Mouse (Mus musculus): Measurements from ENCODE around the gene Pml. TPM values are rescaled to one million over a fixed set of nuclear protein-coding genes. Genes with fewer than 3 reads are reported as not detected.
"Not testable (repeated sequence)": the region's sequence is repeated elsewhere in the genome, so short reads cannot be mapped to it uniquely, and the experiment has no call there.

Pml gene
- total RNA-seq (2022) = 10 to 100 TPM; 23.4 to 45.6 (median 31.8) TPM

DNA sequence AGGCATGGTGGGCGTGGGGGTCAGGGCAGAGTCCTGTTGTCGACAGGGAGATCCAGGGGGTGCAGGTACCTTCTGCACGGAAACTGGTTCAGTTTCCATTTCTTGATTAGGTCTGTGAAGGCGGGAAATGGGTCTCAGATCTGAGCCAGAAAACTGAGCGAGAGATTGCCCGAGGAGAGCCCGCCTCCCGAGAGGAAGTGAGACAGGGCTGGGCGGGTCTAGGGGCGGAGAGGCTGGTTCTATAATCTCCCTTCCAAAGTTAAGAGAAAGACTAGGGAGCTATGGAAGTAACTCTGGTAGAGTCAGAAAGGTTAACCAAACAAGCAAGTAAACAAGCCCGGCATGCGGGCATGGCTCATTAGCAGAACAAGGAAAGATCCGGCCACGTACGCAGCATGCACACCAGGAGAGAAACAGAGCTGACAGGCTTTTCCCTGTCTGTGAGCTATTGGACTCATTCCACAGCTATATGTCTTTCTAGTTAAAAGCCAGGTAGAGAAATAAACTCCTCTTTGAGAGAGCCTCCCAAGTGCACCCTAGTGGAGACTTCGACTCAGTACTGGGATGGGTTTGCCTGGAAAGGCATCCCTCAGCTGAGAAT, at the start of gene Pml:
Gene Pml (minus strand): TSS at position 195 of the 601 bp plus-strand sequence.
- peak; percentile 76 for DNase-seq

DNA sequence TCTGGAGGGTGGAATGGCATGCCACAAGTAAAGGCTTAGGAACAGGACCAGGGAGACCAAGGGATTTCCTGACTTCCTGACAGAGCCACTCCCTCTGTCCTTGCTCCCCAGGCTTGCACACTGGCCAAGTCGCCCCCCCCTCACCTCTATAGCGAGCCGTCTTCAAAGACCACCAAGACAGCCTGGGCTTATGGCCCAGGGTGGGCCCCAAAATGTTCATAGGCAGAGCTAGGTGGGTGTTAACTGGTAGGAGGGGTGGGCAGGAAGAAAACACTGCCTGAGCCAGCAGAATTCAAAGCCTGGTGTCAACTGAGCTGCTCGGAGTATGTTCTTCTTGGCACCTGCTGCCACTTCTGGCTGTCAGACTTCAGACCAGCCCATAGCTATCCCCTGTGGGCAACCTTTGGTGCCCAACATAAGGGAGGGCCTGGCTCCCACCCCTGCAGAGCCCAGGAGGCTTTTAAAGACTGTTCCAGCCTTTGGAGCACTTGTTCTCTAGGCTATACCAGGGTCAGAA, 48.4 kb upstream of the Pml start:
- no peak for DNase-seq

DNA sequence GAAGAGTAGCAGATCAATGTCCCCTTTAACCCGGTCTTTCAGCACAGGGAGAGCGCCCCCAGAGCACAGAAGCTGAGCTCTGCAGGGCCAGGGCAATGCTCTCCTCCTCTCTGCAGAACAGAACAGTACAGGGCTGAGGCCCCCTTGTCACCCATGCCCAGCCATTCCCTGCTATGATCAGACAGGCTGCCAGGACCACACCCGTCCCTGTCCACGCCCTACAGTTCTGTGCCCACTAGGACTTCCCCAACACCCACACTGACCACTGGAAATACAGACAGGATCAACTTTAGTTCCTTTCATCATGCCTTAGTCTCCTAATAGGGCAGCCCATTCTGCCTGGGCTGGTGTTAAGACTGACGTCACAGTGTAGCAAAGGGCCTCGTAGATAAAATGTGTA, 47.5 kb upstream of the Pml start:
- DNase-seq = no peak

DNA sequence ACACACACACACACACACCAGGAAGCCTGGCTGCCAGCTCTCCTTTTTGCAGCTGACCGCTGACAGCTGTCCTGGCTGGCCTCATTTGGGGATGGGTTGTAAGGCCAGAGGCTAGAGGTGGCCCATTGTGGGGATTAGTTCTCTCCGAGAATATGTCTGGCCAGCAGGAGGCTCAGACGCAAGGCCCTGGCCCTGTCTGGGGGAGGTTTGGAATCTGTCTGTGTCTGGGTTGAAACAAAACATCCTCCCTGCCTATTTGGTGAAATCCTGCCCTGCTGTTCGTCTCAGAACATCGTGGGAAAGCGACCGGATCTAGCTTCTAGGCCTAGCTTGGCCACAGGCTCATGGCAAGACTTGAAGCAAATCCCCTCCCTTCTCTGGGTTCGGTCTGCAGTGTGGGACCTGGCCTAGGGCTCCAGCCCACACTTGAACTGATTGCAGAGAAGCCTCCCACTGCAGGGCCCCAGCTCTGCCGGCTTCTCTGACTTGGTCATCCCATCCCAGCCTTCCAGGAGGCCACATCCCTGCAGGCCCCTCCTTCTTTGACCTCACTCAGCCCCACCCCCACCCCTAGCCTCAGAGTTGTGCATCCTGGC, 46.3 kb upstream of the Pml start:
- DNase-seq = no peak

DNA sequence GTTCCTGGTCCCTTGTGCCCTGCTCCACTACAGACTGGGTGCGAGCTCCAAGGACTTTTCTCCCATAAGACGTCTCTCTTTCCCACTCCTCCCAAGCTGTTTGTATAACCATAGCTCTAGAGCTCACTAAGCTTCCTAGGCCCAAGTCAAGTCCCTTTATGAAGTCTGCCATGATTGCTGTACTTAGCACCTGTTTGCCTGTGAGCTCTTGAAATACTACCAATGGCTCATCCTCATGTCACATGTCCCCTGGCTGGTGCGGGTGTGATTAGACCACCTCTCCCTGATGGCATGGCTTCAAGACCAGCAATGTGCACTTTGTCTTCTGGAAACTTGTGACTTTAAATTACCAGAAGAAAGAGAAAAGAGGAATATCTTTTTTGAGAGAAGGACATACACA, 45.8 kb upstream of the Pml start:
- DNase-seq = no peak

DNA sequence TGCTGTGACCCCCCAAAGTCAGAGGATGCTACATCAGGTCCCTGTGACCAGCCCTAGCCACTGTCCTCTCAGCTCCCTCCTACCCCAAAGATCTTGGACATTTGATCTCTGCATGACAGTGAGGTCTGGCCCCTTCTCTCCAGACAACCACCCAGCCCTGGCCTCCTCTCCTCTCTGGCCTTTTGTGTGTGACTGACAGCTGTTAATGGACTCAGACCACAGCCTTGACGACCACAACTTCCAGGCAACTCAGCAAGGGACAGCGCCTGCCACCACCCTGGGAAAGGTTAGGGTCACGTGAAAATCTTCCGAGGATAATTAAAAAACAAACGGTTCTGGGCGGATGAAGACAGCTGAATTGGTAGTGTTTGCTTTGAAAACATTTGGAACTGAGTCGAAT, 44.9 kb upstream of the Pml start:
- no peak for DNase-seq

DNA sequence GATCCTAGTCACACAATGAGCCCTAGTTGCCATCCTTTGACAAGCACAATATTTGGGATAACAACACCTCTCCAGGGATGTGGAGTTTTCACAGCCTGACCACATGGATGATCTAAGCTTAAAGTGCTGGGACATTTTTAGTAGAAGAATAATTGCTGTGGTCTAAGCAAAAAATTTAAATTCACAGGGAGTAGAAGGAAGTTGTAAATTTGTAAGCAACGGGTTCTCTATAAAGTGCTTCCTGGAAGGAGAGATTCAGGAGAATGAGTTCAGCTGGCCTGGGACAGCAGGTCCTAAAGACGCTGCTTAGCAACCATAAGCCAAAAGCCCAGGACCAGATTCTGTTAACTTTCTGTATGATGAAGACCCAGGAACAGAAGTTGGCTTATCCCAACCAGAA, 40.3 kb upstream of the Pml start:
- DNase-seq = no peak

DNA sequence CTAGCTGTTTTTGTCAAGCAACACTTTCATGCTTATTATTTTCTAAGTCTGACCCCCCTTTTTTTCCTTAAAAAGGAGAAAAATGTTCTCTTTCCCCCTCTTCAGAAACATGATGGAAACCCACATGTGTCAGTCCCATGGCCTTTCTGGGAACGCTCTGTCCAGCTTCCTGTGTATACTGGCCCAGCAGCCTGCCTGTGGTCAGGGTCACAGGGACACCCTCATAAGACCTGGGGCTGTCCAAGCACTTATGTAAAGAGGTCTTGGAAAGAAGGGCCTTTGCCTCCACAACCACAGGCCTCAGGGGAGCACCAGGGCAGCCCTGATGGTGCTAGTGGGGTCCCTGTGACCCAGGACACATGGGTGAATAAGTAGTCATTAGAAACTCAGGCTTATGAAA, 39.5 kb upstream of the Pml start:
- no peak for DNase-seq

DNA sequence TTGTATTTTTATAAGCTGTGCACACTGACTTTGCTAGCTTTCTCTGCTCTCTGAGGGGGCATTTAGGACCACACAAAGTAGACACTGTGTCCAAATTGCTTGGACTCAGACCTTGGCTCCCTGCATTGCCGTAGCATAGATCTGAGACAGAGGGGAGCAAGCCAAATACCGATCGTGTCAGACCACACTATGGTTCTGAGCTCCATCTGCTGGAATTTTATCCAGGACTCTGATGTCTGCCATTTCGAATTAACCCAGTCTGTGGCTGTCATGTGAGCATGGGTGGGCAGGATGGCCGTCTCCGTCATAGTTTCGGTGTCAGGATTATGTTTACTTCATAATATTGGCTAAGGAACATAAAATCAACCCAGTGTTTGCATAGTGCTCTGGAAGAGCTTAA, 33.8 kb upstream of the Pml start:
- no peak for DNase-seq

DNA sequence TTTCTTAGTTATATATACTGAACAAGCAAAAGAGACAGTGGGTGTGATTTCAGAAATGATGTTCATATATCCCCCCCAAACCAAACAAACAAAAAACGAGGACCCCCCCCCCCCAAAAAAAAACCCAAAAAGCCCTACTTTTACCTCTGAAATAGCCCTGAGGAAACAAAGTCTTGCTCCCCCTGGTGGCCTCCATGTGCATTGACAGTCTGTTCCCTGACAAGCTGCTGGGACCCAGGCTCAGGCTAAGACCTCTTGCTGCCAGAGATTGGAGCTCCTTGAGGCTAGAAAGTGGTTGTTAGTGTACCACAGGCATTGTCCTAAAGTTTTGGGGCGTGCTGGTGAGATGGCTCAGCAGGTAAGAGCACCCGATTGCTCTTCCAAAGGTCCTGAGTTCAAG, 32.0 kb upstream of the Pml start:
- DNase-seq = no peak

DNA sequence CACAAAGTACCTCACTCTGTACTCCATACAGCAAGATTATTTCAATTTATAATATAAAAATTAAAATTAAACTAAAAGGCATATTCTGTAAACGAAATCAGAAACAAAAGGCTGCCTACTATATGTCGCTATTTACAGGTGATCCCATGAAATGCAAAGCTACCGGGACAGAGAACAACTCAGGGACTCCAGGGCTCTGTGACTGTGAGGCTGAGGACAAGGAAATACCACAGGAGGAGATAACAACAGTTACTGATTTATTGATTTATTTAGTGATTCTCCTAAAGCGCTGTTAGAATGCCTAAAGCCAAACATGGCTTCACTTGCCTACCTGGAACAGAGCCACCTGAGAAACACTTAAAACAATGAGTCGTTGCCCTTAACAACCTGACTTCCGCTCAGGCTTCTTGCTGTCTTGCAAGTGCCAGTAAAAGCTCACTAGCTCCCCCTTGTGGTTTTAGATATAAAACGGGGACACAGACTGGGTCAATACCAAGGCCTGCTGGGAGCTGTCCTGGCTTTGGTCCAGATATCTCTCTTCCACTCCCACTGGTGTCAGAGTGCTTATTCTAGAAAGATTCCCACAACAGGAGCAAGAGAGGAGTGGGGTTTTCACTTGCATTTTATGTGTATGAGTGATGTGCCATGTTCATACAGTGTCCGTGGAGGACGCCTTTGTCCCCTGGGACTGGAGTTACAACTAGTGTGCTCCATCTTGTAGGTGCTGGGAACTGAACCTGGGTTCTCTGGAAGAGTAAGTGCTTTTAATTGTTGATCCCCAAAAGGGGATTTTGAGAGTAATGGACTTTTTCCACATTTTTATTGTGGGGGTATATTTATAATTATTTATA, 30.9 kb upstream of the Pml start:
- DNase-seq = peak; percentile 49

DNA sequence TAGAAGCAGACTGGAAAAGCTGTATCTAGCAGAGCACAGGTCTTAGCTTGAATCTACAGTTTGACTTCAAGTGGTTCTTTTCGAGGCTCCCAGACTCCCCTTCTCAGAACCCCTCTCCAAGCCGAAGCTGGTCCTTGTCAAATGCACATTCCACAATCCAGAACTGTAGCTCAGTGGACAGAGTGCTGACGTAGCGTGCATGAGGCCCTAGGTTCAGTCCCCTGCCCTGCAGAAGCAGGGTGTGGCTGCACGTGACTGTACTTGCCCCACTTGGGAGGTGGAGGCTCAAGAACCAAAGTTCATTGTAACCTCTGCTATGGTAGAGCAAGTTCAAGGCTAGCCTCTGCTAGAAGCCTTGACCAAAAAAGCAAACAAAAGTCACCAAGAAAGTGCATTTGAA, 30.2 kb upstream of the Pml start:
- DNase-seq = no peak

DNA sequence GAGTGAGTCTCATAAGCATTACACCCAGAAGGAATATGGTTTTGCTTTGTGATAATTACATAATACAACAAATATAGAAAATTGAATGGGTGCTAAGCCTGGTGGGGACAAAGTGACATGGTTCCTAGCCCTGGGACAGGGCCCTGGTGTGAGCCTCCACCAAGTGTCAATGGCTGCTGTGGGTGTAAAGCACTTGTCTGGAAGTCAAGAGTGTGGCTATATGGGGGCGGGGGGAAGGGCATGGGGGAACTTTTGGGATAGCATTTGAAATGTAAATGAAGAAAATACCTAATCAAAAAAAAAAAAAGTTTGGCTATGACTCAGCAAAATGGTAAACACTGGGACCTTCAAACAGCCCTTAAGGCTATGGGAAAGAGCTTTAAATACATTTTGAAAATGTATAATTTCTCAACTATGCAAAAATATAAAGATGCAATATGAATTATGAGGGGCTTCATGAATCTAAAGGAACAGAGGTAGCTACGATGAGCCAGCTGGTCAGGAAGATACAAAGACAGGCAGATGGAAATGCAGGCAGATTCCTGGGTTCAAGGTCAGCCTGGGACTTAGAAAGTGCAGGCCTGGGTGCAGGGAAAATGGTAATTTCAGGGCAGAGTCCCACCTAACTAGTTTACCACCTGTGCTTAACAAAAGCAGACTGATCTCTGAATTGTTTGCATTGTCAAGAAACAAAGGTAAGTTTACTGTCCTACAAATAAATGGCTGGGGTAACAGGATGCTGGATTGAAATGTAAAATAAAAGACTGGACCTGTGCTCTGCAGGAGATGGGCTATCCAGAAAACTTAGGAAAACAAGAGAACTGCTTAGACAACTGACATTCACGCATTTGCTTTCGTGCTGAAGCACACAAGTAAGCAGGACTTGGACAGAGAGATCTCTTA, 29.5 kb upstream of the Pml start:
- DNase-seq = no peak

DNA sequence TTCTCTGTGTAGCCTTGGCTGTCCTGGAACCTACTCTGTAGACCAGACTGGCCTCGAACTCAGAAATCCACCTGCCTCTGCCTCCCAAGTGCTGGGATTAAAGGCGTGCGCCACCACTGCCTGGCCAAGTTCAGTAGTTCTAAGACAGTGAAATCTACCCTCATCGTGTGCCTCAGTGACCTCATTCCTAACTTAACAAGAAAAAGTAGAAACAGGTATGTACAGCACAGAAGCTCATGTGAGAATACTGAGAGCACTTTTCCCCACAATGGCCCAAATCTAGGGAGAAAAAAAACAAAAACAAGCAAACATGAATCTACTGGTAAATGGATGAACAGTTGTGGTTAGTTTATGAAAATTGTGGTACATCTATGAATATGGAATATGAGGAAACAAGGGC, 28.7 kb upstream of the Pml start:
- DNase-seq = no peak

DNA sequence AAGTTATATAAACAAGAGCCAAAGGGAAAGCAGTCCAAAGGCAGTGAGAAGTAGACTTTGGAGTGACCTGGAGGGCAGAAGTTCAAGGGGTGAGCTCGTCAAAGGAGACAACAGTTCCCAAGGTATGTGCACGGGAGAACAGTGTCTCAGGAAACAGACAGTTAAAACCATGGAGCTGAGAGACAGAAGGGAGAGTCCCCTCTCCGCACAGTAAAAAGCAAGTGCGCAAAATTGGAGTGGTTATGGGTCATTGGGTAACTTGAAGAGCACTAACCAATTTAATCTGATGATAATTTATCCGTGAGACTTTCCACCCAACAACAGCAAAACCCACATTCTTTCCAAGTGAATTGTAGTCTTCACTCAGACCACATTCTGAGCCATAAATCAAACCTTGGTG, 26.8 kb upstream of the Pml start:
- no peak for DNase-seq

DNA sequence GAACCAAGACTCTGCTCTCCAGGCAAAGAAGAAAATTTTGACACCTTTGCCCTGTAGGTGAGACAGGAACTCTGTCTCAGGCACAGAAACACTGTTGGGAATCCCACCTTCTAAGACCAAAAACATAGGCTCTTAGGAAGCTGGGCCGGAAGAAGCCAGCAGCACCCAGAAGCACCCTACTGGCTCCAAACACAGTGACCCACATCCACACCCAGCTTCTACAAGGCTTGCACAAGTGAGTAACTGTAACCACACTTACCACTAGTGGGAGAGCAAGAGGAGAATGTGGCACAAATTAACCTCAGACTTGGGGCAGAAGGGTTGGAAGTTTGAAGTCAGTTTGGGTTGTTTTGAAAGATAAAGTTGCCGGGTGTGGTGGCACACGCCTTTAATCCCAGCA, 26.2 kb upstream of the Pml start:
- DNase-seq = no peak

DNA sequence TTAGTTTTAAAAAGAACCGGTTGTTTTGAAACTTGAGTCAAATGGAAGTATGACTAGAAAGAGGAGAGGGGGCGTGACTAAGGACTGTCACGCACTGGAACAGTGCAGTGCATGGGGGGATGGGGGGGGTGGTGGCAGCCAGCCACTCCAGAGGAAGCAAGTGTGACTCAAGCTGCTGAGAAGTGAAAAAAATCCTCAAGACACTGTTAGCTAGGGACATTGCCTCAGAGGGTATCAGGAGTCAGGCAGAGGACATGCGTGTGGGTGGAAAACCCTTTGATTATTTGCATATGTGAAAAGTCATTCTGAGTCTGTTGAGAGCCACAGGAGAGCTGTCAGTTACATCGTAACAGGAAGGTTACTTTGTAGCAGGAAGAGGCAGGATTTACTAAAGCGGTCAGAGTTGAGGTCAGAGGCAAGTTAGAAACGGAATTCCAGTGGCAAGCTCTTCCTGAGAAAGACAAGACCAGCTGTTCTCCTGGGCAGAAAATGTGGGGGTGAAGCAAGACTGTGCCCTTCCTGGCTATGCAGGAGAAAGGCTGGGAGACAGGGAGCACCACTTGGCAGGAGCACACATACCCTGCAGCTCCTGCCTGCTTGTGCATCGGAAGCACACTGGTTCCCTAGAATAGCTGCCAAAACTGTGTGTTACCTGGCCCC, 25.7 kb upstream of the Pml start:
- peak; percentile 31 for DNase-seq

DNA sequence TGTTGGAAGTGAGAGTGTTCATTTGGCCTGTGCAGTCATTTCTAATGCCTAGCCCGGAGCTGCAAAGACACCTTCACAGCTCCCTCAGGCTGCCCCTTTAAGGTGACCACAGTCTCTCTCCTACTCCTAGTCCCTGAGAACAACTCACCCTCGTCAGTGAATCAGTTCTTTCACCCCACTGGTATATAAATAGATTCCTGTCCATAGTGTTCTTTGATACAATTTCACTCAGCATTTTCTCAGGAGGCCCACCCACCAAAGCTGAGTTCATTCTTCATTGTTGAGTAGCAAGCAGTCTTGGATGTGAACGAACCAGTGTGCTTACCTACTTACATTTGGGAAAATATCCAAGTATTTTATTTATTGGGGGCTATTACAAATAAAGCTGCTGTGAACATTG, 25.0 kb upstream of the Pml start:
- DNase-seq = no peak

DNA sequence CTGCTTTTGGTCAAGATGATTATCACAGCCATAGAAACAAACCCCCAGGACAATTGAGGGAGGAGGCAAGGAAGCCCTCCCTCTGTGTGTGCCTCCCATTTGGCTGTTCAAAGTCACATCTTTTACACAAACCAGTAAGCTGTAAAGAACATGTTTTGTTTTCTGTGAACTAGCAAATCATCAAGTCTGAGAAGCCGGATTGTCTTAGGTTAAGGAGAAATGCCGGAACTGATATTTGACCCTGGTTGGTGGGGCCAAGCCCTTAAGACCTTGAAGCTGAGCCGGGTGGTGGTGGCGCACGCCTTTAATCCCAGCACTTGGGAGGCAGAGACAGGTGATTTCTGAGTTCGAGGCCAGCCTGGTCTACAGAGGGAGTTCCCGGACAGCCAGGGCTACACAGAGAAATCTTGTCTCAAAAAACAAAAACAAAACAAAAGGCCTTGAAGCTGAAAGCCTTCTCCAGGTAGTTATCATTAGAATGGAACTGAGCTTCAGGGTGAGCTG, 24.6 kb upstream of the Pml start:
- no peak for DNase-seq

DNA sequence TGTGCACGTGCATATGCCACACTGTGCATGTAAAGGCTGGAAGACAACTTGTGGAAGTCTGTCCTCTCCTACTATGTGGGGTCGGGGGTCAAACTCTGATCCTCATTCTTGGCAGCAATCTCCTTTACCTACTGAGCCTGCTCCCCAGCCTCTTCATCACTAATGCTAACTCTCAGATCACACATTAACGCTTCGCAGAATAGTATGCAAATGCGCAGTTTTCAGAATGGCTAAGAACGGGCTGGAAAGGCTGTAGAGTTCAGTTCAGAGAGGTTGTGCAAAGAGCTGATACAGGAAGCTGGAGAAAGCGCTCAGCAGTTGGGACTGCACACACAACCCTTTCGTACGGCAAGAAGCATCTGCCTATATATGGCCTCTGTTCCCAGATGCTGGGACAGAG, 23.3 kb upstream of the Pml start:
- no peak for DNase-seq

DNA sequence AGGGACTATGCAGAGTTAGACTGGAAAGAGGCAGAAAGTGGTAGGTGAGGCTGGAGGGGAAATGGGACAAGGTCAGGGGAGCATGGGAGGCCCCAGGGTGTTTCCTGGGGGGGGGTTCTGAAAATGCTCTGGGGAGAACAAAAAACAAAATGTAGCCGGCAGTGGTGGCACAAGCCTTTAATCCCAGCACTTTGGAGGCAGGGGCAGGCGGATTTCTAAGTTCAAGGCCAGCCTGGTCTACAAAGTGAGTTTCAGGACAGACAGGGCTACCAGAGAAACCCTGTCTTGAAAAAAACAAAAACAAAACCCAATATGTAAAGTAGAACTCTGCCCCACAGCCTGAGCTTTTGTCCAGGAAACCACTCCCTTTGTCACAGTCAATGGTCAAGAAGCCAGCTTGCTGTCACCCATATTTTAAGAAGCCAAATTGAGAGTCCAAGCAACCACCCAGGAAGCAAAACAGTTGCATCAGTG, 22.5 kb upstream of the Pml start:
- no peak for DNase-seq

DNA sequence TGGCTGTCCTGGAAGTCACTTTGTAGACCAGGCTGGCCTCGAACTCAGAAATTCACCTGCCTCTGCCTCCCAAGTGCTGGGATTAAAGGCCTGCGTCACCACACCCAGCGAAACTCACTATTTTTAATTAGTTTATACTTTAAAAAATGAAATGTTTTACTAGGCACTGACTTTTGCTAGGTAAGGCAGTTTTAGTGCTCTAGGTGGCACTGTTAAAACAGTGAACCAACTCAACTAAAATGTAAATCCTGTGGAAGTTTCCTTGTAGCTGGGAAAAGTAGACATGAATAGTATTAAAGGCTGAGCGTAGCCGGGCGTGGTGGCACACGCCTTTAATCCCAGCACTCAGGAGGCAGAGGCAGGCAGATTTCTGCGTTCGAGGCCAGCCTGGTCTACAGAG, 22.0 kb upstream of the Pml start:
- not testable (repeated sequence) for DNase-seq
